Mouse (Mus musculus): ENCODE measurements around the gene Sun5.
A peak's percentile ranks its signal among the peaks of the same experiment; 100 is the strongest.
"Not testable (repeated sequence)": the region's sequence is repeated elsewhere in the genome, so short reads cannot be mapped to it uniquely, and the experiment has no call there.

Sun5 gene

DNA sequence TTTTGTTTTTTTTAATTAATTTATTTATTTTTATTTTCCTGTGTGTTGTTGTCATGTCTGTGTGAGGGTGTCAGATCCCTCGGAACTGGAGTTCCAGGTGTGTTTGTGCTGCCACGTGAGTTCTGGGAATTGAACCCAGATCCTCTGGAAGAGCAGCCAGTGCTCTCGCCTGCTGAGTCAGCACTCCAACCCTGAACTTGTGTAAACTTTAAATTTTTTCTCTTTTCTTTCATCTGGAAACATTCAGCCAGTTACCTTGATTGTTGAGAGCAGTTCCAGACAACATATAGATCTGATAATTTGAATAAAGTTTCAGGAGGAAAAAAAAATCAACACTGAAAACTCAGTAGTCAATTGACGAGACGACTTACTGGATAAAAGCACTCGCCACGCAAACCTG lies 42.2 kb downstream of the Sun5 start:
- Histone ChIP-seq H3K9me3 (ENCODE audit: low read length) (no peaks in the 10 kb centered on the region), H3K4me1 (replicated peaks; ENCODE audit: low read depth, low read length) (peaks cover 7% of the 10 kb centered on the region), H3K27me3 (ENCODE audit: insufficient read depth, low read length) (peaks cover 17% of the 10 kb centered on the region), H3K36me3 (ENCODE audit: insufficient read depth, low read length) (no peaks in the 10 kb centered on the region), H3K4me3 (replicated peaks; ENCODE audit: low read length) (no peak overlapping the region)
- TF ChIP-seq NANOG (IDR thresholded peaks at IDR 0.05; ENCODE audit: borderline replicate concordance, low read length) (no peak), POU5F1 (IDR thresholded peaks at IDR 0.05; ENCODE audit: borderline replicate concordance, low read length) (no peak), CTCF (conservative IDR thresholded peaks at IDR 0.05; ENCODE audit: low read length) (no peak)

DNA sequence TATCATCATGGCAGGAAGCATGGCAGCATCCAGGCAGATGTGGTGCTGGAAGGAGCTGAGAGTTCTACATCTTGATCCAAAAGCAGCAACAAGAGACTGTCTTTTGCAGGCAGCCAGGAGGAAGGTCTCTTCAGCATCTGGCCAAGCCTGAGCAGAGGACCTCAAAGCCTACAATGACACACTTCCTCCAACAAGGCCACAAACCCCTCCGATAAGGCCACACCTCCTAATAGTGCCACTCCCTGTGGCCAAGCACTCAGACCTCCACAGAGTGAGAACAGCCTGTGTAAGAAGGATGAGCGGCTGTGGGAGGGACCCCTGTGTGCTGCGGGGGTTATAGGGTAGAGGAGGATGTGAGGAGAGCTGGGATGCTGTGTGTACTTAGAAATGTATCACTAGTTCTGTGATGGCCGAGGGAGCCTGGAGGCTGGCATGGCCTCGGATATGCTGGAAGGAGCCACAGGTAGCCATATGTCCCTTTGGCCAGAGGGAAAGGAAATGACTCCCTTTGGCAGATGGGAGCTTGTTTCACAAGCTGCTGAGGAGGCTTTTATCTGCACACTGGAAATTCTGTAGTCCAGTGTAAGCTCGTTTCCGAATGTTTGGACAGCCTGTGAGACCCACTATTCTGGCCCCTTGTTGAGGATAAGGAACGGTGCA lies 43.6 kb downstream of the Sun5 start:
- no peak overlapping the region for H3K4me3 ChIP-seq (replicated peaks; ENCODE audit: low read length)
- H3K4me1 ChIP-seq (replicated peaks; ENCODE audit: low read depth, low read length): peaks cover 7% of the 10 kb centered on the region
- H3K9me3 ChIP-seq (ENCODE audit: low read length): no peaks in the 10 kb centered on the region
- no peaks in the 10 kb centered on the region for H3K36me3 ChIP-seq (ENCODE audit: insufficient read depth, low read length)
- TF ChIP-seq CTCF (conservative IDR thresholded peaks at IDR 0.05; ENCODE audit: low read length) (no peak), POU5F1 (IDR thresholded peaks at IDR 0.05; ENCODE audit: borderline replicate concordance, low read length) (no peak), NANOG (IDR thresholded peaks at IDR 0.05; ENCODE audit: borderline replicate concordance, low read length) (no peak)
- H3K27me3 ChIP-seq (ENCODE audit: insufficient read depth, low read length): peaks cover 24% of the 10 kb centered on the region

DNA sequence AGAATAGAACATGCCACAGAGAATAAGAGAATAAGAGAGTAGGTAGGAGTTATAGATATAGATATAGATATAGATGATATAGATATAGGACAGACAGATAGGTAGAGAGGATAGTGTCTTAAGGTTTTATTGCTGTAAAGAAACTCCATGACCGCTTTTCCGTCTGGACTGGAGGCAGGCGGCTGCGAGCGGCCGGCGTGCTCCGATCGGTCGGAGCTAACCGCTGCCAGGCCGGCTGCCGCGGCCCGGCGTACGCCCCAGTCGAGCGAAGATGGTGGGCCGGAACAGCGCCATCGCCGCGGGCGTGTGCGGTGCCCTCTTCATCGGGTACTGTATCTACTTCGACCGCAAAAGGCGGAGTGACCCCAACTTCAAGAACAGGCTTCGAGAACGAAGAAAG lies 45.0 kb downstream of the Sun5 start:
- H3K36me3 ChIP-seq (ENCODE audit: insufficient read depth, low read length); H3K9me3 ChIP-seq (ENCODE audit: low read length); H3K4me3 ChIP-seq (replicated peaks; ENCODE audit: low read length); H3K4me1 ChIP-seq (replicated peaks; ENCODE audit: low read depth, low read length): not testable (repeated sequence)
- peaks cover 26% of the 10 kb centered on the region for H3K27me3 ChIP-seq (ENCODE audit: insufficient read depth, low read length)

DNA sequence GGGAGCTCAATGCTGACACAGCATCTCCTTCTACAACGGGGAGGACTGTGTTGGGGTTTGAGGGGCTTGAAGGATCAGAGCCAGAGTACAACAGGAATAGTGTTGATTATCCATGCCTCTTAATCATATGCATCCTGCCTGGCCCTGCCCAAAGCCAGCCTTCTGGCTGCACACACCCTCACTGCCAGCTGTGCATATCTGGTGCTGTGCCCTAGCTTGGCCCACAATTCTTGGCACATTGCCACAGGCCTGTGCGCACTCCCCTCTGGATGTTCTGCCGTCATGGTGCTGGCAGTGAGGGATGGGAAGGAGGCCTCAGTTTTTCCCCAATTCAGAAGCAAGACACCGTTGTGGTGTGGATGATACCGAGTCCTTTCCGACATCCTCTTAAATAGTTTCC lies 46.3 kb downstream of the Sun5 start:
- no peaks in the 10 kb centered on the region for H3K9me3 ChIP-seq (ENCODE audit: low read length)
- H3K4me1 ChIP-seq (replicated peaks; ENCODE audit: low read depth, low read length): peaks cover 7% of the 10 kb centered on the region
- TF ChIP-seq CTCF (conservative IDR thresholded peaks at IDR 0.05; ENCODE audit: low read length) (no peak), POU5F1 (IDR thresholded peaks at IDR 0.05; ENCODE audit: borderline replicate concordance, low read length) (no peak), NANOG (IDR thresholded peaks at IDR 0.05; ENCODE audit: borderline replicate concordance, low read length) (no peak)
- H3K4me3 ChIP-seq (replicated peaks; ENCODE audit: low read length): no peak overlapping the region
- no peaks in the 10 kb centered on the region for H3K36me3 ChIP-seq (ENCODE audit: insufficient read depth, low read length)
- H3K27me3 ChIP-seq (ENCODE audit: insufficient read depth, low read length): peaks cover 26% of the 10 kb centered on the region

DNA sequence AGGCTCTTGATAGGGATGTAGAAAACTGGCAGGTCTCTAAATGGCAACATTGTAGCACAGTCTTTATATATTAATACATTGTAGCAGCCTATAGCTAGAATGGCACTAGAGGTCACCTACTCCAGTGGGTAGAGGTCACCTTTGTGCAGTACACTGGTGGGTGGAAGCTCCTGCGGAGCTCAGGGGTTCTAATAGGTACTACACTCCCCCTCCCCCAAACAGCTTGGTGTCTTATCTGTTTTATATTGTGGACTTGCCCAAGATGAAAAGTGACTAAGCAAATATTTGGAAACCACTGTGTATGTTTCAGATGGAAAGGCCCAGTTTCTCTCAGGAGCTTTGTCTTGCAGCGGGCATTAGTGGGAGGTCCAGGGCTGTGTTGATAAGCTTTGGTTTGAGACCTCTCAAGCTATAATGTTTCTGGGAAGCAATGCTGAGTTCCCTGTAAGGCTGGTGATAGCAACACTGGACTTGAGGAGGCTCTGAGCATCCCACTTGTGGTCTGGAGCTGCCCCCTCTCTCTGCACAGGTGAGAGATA lies 48.8 kb downstream of the Sun5 start:
- no peak for TF ChIP-seq NANOG (IDR thresholded peaks at IDR 0.05; ENCODE audit: borderline replicate concordance, low read length)
- no peak for TF ChIP-seq CTCF (conservative IDR thresholded peaks at IDR 0.05; ENCODE audit: low read length)
- TF ChIP-seq POU5F1 (IDR thresholded peaks at IDR 0.05; ENCODE audit: borderline replicate concordance, low read length): no peak
- H3K36me3 ChIP-seq (ENCODE audit: insufficient read depth, low read length): no peaks in the 10 kb centered on the region

DNA sequence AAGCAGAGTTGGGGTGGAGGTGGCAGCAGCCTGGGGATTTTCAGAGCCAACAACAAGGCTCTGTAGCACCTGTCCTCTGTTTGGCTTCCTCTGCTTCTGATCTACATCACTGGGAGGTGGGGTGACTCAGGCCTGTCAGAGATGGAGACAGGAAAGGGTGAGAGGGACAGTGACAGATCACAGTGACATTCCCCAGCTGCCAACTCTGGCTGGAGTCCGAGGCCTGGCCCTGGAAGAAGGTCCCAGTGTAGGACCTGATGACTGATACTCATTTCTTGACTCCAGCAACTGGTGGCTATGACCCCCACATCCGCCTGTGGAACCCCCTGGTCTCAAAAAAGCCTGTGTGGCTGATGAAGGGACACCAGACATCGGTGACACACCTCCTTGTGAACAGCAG lies 61.0 kb downstream of the Sun5 start:
- Histone ChIP-seq H3K27me3 (ENCODE audit: insufficient read depth, low read length) (peaks cover 5% of the 10 kb centered on the region; the same call in 1 of the 2 replicates), H3K9me3 (ENCODE audit: low read length) (no peaks in the 10 kb centered on the region), H3K4me1 (replicated peaks; ENCODE audit: low read depth, low read length) (peaks cover 5% of the 10 kb centered on the region; the same call in 1 of the 2 replicates), H3K4me3 (replicated peaks; ENCODE audit: low read length) (no peak overlapping the region), H3K36me3 (ENCODE audit: insufficient read depth, low read length) (no peaks in the 10 kb centered on the region)
- no peak for TF ChIP-seq NANOG (IDR thresholded peaks at IDR 0.05; ENCODE audit: borderline replicate concordance, low read length)
- TF ChIP-seq POU5F1 (IDR thresholded peaks at IDR 0.05; ENCODE audit: borderline replicate concordance, low read length): no peak
- no peak for TF ChIP-seq CTCF (conservative IDR thresholded peaks at IDR 0.05; ENCODE audit: low read length)

More for the DNA sequence above, 48.8 kb downstream of the Sun5 start:
- H3K9me3 ChIP-seq (ENCODE audit: low read length): no peaks in the 10 kb centered on the region
- peaks cover 20% of the 10 kb centered on the region for H3K27me3 ChIP-seq (ENCODE audit: insufficient read depth, low read length)
- H3K4me3 ChIP-seq (replicated peaks; ENCODE audit: low read length): no peak overlapping the region
- no peaks in the 10 kb centered on the region for H3K4me1 ChIP-seq (replicated peaks; ENCODE audit: low read depth, low read length)

DNA sequence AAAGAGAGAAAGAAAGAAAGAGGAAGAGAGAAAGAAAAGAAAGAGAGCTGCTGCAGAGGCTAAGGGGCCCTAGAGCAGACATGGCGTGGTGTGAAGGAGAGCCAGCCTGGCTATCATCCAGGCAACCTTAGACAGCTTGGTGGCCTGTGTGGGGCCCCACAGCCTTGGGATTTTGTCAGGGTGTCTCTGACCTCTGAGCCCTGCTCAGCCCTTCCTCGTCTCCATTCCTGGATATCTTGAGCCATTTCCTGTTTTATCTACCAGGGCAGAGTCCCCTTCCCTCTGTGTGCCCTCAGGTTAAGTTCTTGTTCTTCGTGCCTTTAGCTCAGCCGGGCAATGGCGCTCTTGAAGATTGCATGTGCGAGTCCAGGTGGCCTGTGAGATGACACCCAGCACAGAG lies 62.0 kb downstream of the Sun5 start:
- Histone ChIP-seq H3K4me3 (replicated peaks; ENCODE audit: low read length) (no peak overlapping the region), H3K9me3 (ENCODE audit: low read length) (no peaks in the 10 kb centered on the region), H3K27me3 (ENCODE audit: insufficient read depth, low read length) (no peaks in the 10 kb centered on the region), H3K4me1 (replicated peaks; ENCODE audit: low read depth, low read length) (peaks cover 5% of the 10 kb centered on the region; the same call in 1 of the 2 replicates), H3K36me3 (ENCODE audit: insufficient read depth, low read length) (no peaks in the 10 kb centered on the region)
- TF ChIP-seq NANOG (IDR thresholded peaks at IDR 0.05; ENCODE audit: borderline replicate concordance, low read length) (no peak), POU5F1 (IDR thresholded peaks at IDR 0.05; ENCODE audit: borderline replicate concordance, low read length) (no peak), CTCF (conservative IDR thresholded peaks at IDR 0.05; ENCODE audit: low read length) (no peak)

DNA sequence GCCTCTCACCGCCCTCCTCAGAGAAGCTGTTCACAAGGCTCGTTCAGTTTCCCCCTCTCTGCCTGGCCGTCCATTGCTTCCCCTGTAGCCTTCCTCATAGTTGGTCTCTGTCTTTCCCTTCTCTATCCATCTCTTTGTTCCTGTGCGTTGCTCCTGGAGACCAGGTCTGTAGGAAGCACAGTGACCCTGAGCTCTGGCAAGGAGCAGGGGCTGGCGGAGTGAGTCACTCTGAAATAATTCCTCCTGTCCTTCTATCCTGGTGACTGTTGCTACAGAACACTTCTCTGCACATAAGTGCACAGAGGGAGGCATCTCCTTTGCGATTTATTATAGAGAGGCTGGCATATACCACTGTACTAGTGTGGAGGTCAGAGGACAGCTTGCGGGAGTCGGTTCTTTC lies 62.7 kb downstream of the Sun5 start:
- Histone ChIP-seq H3K27me3 (ENCODE audit: insufficient read depth, low read length) (no peaks in the 10 kb centered on the region), H3K36me3 (ENCODE audit: insufficient read depth, low read length) (no peaks in the 10 kb centered on the region), H3K4me1 (replicated peaks; ENCODE audit: low read depth, low read length) (peaks cover 5% of the 10 kb centered on the region; the same call in 1 of the 2 replicates), H3K4me3 (replicated peaks; ENCODE audit: low read length) (no peak overlapping the region), H3K9me3 (ENCODE audit: low read length) (no peaks in the 10 kb centered on the region)
- TF ChIP-seq POU5F1 (IDR thresholded peaks at IDR 0.05; ENCODE audit: borderline replicate concordance, low read length) (no peak), NANOG (IDR thresholded peaks at IDR 0.05; ENCODE audit: borderline replicate concordance, low read length) (no peak)

DNA sequence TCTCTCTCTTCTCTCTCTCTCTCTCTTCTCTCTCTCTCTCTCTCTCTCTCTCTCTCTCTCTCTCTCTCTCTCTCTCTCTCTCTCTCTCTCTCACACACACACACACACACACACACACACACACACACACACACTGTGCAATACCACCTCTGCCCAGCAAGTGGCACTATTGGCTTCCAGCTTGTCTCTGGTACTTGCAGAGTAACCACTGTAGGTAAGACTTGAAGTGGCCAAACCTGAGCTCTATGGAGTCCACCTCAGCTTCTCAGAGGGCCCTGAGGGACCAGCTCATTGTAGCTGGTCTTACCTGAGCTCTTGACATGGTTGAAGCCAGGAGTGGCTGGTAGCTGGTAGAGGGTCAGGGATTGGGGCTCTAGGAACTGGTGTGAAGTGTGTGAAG lies 63.4 kb downstream of the Sun5 start:
- H3K27me3 ChIP-seq (ENCODE audit: insufficient read depth, low read length); H3K4me3 ChIP-seq (replicated peaks; ENCODE audit: low read length); H3K9me3 ChIP-seq (ENCODE audit: low read length); H3K4me1 ChIP-seq (replicated peaks; ENCODE audit: low read depth, low read length); H3K36me3 ChIP-seq (ENCODE audit: insufficient read depth, low read length): not testable (repeated sequence)
- TF ChIP-seq CTCF (conservative IDR thresholded peaks at IDR 0.05; ENCODE audit: low read length): peak; percentile 45

Data from E14TG2a.4 (cell line).